Mouse (Mus musculus): ENCODE measurements around the gene Kpna6.

DNA sequence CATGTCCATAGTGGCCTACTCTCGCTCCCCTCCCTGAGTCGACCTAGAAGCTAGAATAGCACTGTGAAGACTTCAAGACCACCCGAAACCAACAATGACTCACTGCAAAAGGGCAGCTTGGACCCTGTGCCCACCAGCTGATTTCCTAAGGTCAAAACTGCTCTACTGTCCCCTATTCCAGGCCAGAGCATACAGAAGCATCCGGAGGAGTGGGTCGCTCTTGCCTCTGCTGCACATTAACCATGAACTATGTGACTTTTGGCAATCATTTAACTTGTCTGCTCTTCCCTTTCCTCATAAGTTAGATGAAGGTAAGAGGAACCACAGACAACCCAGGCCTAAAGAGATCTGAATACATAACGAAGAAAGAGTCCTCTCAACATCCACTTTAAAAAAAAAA, 12.0 kb upstream of the Kpna6 start:
- TF ChIP-seq GATA1 (IDR thresholded peaks at IDR 0.05; ENCODE audit: borderline replicate concordance, low read length): no peak
- no peak for TF ChIP-seq FLI1 (IDR thresholded peaks at IDR 0.05; ENCODE audit: low read length)

Data from megakaryocyte, embryonic 14.5 days (primary cell).